Mouse (Mus musculus): ENCODE measurements around the gene Polr3h. TPM values are rescaled to one million over a fixed set of nuclear protein-coding genes. Genes with fewer than 3 reads are reported as not detected.
A peak's percentile ranks its signal among the peaks of the same experiment; 100 is the strongest.

The Polr3h gene
- polyA plus RNA-seq, 1 experiment from 2014 or later = 60.5 TPM

GRCm38 (mm10) chr15:81928277-81928676 is 2.2 kb upstream of the Polr3h start:
- 59% methylated on average over 11 of the region's 11 CpGs for WGBS

GRCm38 (mm10) chr15:81927741-81928140 is 1.7 kb upstream of the Polr3h start:
- WGBS = 50% methylated on average over 4 of the region's 4 CpGs
- no peaks in the 10 kb centered on the region for H3K9me3 ChIP-seq

More at GRCm38 (mm10) chr15:81928277-81928676, 2.2 kb upstream of the Polr3h start:
- no peaks in the 10 kb centered on the region for H3K27me3 ChIP-seq
- no peak for ATAC-seq (ENCODE audit: insufficient number of reproducible peaks, low FRiP score, low TSS enrichment, low read depth)
- H3K27ac ChIP-seq = peak overlapping the region; percentile 11; the same call in 1 of the 2 replicates
- no peaks in the 10 kb centered on the region for H3K9me3 ChIP-seq
- no peak overlapping the region for H3K4me2 ChIP-seq
- H3K4me1 ChIP-seq = peaks cover 20% of the 10 kb centered on the region
- H3K4me3 ChIP-seq = no peak overlapping the region
- H3K36me3 ChIP-seq = 0 out of 2 replicates have a peak, but pooled peaks cover 8% of the 10 kb centered on the region
- no peak overlapping the region for H3K9ac ChIP-seq

DNA sequence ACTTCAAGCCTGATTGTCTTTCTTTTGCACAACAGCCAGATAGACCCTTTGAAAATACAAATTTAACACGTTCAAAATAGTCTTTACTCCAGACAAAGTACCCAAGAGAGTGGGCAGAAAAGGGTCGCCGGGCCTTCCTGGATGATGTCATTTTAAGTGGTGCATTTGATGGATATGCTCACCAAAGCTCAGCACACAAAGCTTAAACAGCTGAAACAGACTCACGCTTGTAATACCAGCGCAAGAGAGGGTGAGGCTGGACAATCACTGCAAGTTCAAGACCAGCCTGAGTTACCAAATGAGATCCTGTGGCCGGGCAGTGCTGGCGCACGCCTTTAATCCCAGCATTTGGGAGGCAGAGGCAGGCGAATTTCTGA is 394 bp upstream of the Polr3h start:
- Histone ChIP-seq H3K4me3 (peak overlapping the region; percentile 69), H3K4me2 (peak overlapping the region; percentile 80), H3K27ac (peak overlapping the region; percentile 63), H3K27me3 (no peaks in the 10 kb centered on the region), H3K9ac (no peak overlapping the region), H3K4me1 (peaks cover 20% of the 10 kb centered on the region), H3K9me3 (no peaks in the 10 kb centered on the region), H3K36me3 (0 out of 2 replicates have a peak, but pooled peaks cover 16% of the 10 kb centered on the region)
- no peak; the same call in 1 of the 2 replicates for ATAC-seq (ENCODE audit: insufficient number of reproducible peaks, low FRiP score, low TSS enrichment, low read depth)
- 36% methylated on average over 9 of the region's 9 CpGs for WGBS

More at GRCm38 (mm10) chr15:81927741-81928140, 1.7 kb upstream of the Polr3h start:
- Histone ChIP-seq H3K36me3 (0 out of 2 replicates have a peak, but pooled peaks cover 8% of the 10 kb centered on the region), H3K27ac (no peak overlapping the region), H3K4me2 (no peak overlapping the region), H3K4me1 (peaks cover 20% of the 10 kb centered on the region), H3K4me3 (no peak overlapping the region), H3K27me3 (no peaks in the 10 kb centered on the region), H3K9ac (no peak overlapping the region)
- no peak for ATAC-seq (ENCODE audit: insufficient number of reproducible peaks, low FRiP score, low TSS enrichment, low read depth)

DNA sequence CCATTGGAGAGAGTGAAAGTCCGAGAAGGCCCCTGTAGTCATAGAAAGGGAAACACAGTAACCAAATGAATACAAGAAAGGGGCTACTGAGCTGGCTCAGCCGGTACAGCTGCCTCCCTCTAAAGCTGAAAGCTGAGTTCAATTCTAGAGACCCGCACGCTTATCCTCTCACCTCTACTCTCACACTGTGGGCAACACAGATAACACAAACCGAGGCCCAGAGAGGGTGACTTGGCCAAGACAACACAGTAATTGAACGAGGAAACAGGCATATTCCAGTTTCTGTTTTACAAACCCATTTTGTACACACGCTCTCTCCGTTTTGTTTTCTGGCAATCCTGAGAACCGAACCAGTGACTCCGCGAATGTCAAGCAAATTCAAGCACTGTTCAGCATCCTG is 1.1 kb downstream of the Polr3h start:
- no peaks in the 10 kb centered on the region for H3K9me3 ChIP-seq
- no peaks in the 10 kb centered on the region for H3K27me3 ChIP-seq
- 0 out of 2 replicates have a peak overlapping the region, but pooled peaks have one; percentile 75 for H3K9ac ChIP-seq
- peak overlapping the region; percentile 69 for H3K4me3 ChIP-seq
- H3K27ac ChIP-seq = no peak overlapping the region
- H3K4me2 ChIP-seq = peak overlapping the region; percentile 80
- H3K4me1 ChIP-seq = peaks cover 20% of the 10 kb centered on the region
- 87% methylated on average over 11 of the region's 11 CpGs for WGBS
- peaks cover 20% of the 10 kb centered on the region; the same call in 1 of the 2 replicates for H3K36me3 ChIP-seq
- ATAC-seq (ENCODE audit: insufficient number of reproducible peaks, low FRiP score, low TSS enrichment, low read depth) = no peak

DNA sequence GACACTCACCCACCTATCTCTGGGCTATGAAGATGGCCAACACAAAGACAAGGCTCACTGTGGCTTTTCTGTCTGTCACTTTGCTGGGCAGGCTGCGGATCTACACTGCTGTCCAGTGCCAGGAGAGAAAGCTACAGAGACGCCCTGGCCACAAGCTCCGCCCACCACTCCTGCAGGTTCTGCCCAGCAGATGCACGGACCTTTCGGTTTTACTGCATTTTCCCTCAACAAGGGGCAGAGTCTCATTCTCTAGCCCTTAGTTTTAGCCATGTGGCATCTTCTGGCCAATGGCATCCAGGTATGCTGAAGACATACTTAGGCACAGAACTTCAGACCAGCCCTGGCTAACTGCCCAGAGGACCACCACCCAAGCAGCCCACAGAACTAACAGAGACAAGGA is 4.8 kb downstream of the Polr3h start:
- ATAC-seq (ENCODE audit: insufficient number of reproducible peaks, low FRiP score, low TSS enrichment, low read depth) = no peak
- H3K36me3 ChIP-seq = peaks cover 31% of the 10 kb centered on the region

DNA sequence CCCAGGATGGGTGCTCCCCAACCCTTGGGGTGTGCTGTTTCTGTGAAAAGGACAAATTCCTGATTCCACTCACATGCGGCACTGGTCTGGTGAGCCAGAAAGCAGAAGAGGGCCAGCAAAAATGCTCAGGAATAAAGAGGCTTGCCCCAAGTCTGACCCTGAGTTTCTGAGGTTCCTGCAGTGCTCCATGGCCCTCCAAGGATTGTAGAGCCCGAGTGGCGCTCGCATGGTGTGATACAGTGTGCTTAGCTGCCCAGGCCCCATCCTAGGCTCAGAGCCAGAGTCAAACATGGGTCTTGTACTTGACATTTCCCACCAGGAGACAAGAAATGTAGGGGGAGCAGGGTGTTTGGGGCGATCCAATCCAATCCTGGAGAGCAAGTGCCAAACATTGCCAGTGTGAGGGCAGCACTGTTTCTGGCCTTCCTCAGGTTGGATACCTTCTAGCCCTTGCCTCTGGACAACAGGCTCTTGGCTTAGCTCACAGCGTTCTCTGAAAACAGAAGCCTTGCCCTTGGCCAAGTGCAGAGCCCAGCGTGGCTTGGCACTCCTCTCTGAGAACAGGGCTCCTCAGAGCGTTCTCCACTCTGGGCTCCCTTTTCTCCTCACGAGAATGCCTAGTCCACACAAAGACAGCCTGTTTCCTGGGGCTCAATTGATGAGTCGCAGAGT is 5.4 kb downstream of the Polr3h start:
- 85% methylated on average over 10 of the region's 10 CpGs for WGBS
- H3K36me3 ChIP-seq = peaks cover 36% of the 10 kb centered on the region
- H3K27ac ChIP-seq = no peak overlapping the region
- H3K4me3 ChIP-seq = no peak overlapping the region
- no peaks in the 10 kb centered on the region for H3K27me3 ChIP-seq
- H3K4me2 ChIP-seq = no peak overlapping the region
- H3K9ac ChIP-seq = no peak overlapping the region
- H3K4me1 ChIP-seq = peaks cover 21% of the 10 kb centered on the region
- no peaks in the 10 kb centered on the region for H3K9me3 ChIP-seq
- ATAC-seq (ENCODE audit: insufficient number of reproducible peaks, low FRiP score, low TSS enrichment, low read depth) = no peak

More for the DNA sequence above, 4.8 kb downstream of the Polr3h start:
- no peak overlapping the region for H3K27ac ChIP-seq
- no peak overlapping the region for H3K4me3 ChIP-seq
- H3K9me3 ChIP-seq = no peaks in the 10 kb centered on the region
- H3K4me2 ChIP-seq = no peak overlapping the region
- H3K27me3 ChIP-seq = no peaks in the 10 kb centered on the region
- H3K9ac ChIP-seq = no peak overlapping the region
- H3K4me1 ChIP-seq = peaks cover 21% of the 10 kb centered on the region
- 63% methylated on average over 5 of the region's 5 CpGs for WGBS

DNA sequence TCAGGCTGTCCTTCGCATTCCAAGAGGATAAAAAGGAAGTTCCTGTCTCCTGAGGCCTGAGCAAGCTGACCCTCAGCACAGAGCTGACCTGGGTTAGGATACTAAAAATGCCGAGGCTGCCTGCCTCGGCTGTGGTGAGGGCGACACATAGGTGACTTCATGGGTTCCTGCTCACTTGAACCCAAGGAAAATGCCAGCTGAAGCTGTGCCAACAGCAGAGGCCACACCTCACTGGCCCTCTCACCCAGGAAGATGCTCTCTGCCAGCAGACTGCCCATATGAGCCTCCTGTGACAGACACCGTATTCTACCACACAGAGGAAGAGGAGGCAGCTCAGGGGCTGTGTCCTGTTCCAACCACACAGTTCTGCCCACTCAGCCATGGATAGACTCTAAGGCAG is 7.0 kb downstream of the Polr3h start:
- no peak for ATAC-seq (ENCODE audit: insufficient number of reproducible peaks, low FRiP score, low TSS enrichment, low read depth)
- 80% methylated on average over 5 of the region's 5 CpGs for WGBS
- Histone ChIP-seq H3K27me3 (no peaks in the 10 kb centered on the region), H3K4me1 (peaks cover 6% of the 10 kb centered on the region), H3K4me3 (no peak overlapping the region), H3K9me3 (no peaks in the 10 kb centered on the region), H3K36me3 (peaks cover 51% of the 10 kb centered on the region), H3K27ac (no peak overlapping the region), H3K9ac (no peak overlapping the region), H3K4me2 (no peak overlapping the region)

DNA sequence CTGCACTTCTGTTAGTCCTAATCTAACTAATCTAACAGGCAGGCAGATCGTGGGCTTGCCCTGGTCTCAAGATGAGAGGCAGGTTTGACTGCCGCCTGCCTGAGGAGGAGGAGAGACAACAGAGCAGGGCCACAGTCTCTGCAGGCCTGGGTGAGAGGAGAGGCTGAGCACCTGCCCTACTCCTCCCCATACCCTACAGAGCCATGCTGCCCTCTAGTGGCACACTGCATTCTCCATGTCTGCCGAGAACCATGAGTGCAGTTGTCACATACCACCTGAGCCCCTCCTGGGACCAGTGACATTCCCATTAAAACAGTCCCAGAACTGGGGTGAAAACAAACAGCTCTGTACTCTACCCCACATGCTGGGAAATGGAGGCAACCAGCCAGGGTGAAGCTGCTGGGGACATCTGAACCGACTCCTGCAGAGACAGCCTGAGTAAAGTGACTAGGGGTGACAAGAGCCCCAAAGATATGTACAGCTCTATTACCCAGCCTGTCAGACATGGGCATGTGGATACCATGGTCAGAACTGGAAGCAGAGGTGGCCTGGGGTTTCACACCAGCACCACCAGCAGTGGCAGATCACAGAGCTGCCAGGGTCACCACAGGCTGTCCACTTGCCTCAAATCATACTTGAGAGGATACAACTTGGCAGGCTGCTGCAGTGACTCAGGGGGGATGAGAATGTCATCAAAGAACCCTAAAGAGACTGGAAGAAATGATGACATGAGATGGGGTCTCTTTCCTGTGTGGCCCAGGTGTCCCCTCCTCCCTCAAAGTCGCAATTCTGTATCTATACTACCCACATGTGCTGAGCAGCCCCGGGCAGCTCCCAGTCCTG is 8.2 kb downstream of the Polr3h start:
- no peak for ATAC-seq (ENCODE audit: insufficient number of reproducible peaks, low FRiP score, low TSS enrichment, low read depth)
- Histone ChIP-seq H3K36me3 (peaks cover 57% of the 10 kb centered on the region), H3K27ac (no peak overlapping the region), H3K4me1 (peaks cover 4% of the 10 kb centered on the region; the same call in 1 of the 2 replicates), H3K4me2 (no peak overlapping the region), H3K9ac (no peak overlapping the region), H3K27me3 (no peaks in the 10 kb centered on the region), H3K4me3 (no peak overlapping the region), H3K9me3 (no peaks in the 10 kb centered on the region)
- WGBS = 58% methylated on average over 6 of the region's 6 CpGs

GRCm38 (mm10) chr15:81917201-81917600 is 8.8 kb downstream of the Polr3h start:
- Histone ChIP-seq H3K4me1 (peaks cover 4% of the 10 kb centered on the region; the same call in 1 of the 2 replicates), H3K4me3 (no peak overlapping the region), H3K27ac (no peak overlapping the region), H3K9ac (no peak overlapping the region), H3K4me2 (no peak overlapping the region), H3K27me3 (no peaks in the 10 kb centered on the region), H3K36me3 (peaks cover 59% of the 10 kb centered on the region), H3K9me3 (no peaks in the 10 kb centered on the region)
- ATAC-seq (ENCODE audit: insufficient number of reproducible peaks, low FRiP score, low TSS enrichment, low read depth) = no peak
- WGBS = 88% methylated on average over 12 of the region's 12 CpGs

DNA sequence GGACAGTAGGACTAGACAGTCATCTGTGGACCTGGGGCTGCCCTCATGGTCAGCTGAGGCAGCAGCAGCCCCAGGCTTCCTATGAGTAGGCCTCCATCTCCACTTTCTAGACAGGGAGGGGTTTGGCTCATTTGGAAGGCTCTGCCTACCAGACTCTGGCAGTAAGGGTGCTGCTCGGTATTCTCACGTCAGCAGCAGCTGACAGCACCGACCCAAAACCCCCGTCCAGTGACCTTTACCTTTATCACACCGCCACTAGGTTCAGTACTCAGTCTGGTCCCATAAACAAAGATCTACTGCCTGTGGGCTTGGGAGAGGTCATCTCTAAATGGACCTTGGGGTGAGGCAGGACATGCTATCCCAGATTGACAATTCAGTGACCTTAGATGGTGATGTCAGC is 10.4 kb downstream of the Polr3h start:
- peaks cover 68% of the 10 kb centered on the region for H3K36me3 ChIP-seq
- no peak overlapping the region for H3K4me2 ChIP-seq
- no peaks in the 10 kb centered on the region for H3K27me3 ChIP-seq
- ATAC-seq (ENCODE audit: insufficient number of reproducible peaks, low FRiP score, low TSS enrichment, low read depth) = no peak
- WGBS = 87% methylated on average over 5 of the region's 5 CpGs
- no peak overlapping the region for H3K27ac ChIP-seq
- H3K9me3 ChIP-seq = no peaks in the 10 kb centered on the region
- no peak overlapping the region for H3K9ac ChIP-seq
- H3K4me1 ChIP-seq = peaks cover 4% of the 10 kb centered on the region; the same call in 1 of the 2 replicates
- H3K4me3 ChIP-seq = no peak overlapping the region

GRCm38 (mm10) chr15:81914668-81915067 is 11.4 kb downstream of the Polr3h start:
- Histone ChIP-seq H3K27me3 (no peaks in the 10 kb centered on the region), H3K4me2 (no peak overlapping the region), H3K36me3 (peaks cover 76% of the 10 kb centered on the region), H3K4me3 (no peak overlapping the region), H3K27ac (no peak overlapping the region), H3K9ac (no peak overlapping the region), H3K9me3 (no peaks in the 10 kb centered on the region), H3K4me1 (peaks cover 4% of the 10 kb centered on the region; the same call in 1 of the 2 replicates)
- no peak for ATAC-seq (ENCODE audit: insufficient number of reproducible peaks, low FRiP score, low TSS enrichment, low read depth)
- 80% methylated on average over 5 of the region's 5 CpGs for WGBS

- H3K9ac ChIP-seq = no peak overlapping the region
- H3K27ac ChIP-seq = no peak overlapping the region
- ATAC-seq (ENCODE audit: insufficient number of reproducible peaks, low FRiP score, low TSS enrichment, low read depth) = no peak
- H3K4me1 ChIP-seq = no peaks in the 10 kb centered on the region
- H3K9me3 ChIP-seq = no peaks in the 10 kb centered on the region
- H3K36me3 ChIP-seq = peaks cover 97% of the 10 kb centered on the region
- H3K4me2 ChIP-seq = no peak overlapping the region
- H3K4me3 ChIP-seq = no peak overlapping the region
- H3K27me3 ChIP-seq = no peaks in the 10 kb centered on the region
- 63% methylated on average over 2 of the region's 2 CpGs for WGBS
These were observed 13.5 kb downstream of the Polr3h start for GRCm38 (mm10) chr15:81912498-81912897.
